Mouse (Mus musculus) kidney, embryonic 15.5 days (tissue): ENCODE data around the gene Gm11555. TPM values are rescaled to one million over a fixed set of nuclear protein-coding genes. Genes with fewer than 3 reads are reported as not detected.

Experiments used
- polyA plus RNA-seq: library from polyadenylated mRNA; unstranded; fragments of >200 nt; fragmentation: Nextera tagmentation; extraction: Ambion mirVana; gene quantifications from 2 replicates; pipeline ENCODE4 v1.2.1, GENCODE M21; 2015

Gm11555 gene
- polyA plus RNA-seq, 1 experiment from 2014 or later = not detected

Other genes starting within 250 kb of the Gm11555 start
- gene Krt12, start 228.0 kb downstream of the Gm11555 start, polyA plus RNA-seq = not detected in 2 replicates
- gene Krt20, start 212.1 kb downstream of the Gm11555 start, polyA plus RNA-seq = 1.2 and 1.7 TPM in 2 replicates
- gene Krt23, start 157.1 kb downstream of the Gm11555 start, polyA plus RNA-seq = 19.9 and 20.3 TPM in 2 replicates
- 0.32 and 0.43 TPM in 2 replicates for gene Krt39, start 128.9 kb downstream of the Gm11555 start, polyA plus RNA-seq
- gene Krt40, start 107.1 kb downstream of the Gm11555 start, polyA plus RNA-seq = not detected in 2 replicates
- gene Krtap3-3, start 99.4 kb downstream of the Gm11555 start, polyA plus RNA-seq = not detected in 2 replicates
- not detected in 2 replicates for gene Krtap3-2, start 93.4 kb downstream of the Gm11555 start, polyA plus RNA-seq
- not detected in 2 replicates for gene Gm11939, start 90.8 kb downstream of the Gm11555 start, polyA plus RNA-seq
- not detected in 2 replicates for gene Krtap3-1, start 83.6 kb downstream of the Gm11555 start, polyA plus RNA-seq
- gene Krtap1-5, start 69.2 kb downstream of the Gm11555 start, polyA plus RNA-seq = not detected in 2 replicates
- gene Krtap1-4, start 66.6 kb downstream of the Gm11555 start, polyA plus RNA-seq = not detected in 2 replicates
- not detected in 2 replicates for gene Krtap1-3, start 58.9 kb downstream of the Gm11555 start, polyA plus RNA-seq
- not detected in 2 replicates for gene Krtap9-3, start 52.1 kb downstream of the Gm11555 start, polyA plus RNA-seq
- not detected in 2 replicates for gene Gm11938, start 46.9 kb downstream of the Gm11555 start, polyA plus RNA-seq
- gene Gm11937, start 40.0 kb downstream of the Gm11555 start, polyA plus RNA-seq = not detected in 2 replicates
- gene Krtap2-4, start 35.4 kb downstream of the Gm11555 start, polyA plus RNA-seq = not detected in 2 replicates
- gene Gm11562, start 29.8 kb downstream of the Gm11555 start, polyA plus RNA-seq = not detected in 2 replicates
- gene Krtap4-1, start 22.0 kb downstream of the Gm11555 start, polyA plus RNA-seq = not detected in 2 replicates
- gene Krtap4-2, start 15.2 kb downstream of the Gm11555 start, polyA plus RNA-seq = not detected in 2 replicates
- not detected in 2 replicates for gene Krtap4-7, start 6.1 kb downstream of the Gm11555 start, polyA plus RNA-seq
- not detected in 2 replicates for gene Gm11563, start 8.7 kb upstream of the Gm11555 start, polyA plus RNA-seq
- not detected in 2 replicates for gene Krtap4-6, start 15.7 kb upstream of the Gm11555 start, polyA plus RNA-seq
- not detected in 2 replicates for gene Gm14190, start 40.5 kb upstream of the Gm11555 start, polyA plus RNA-seq
- gene Gm14180, start 84.1 kb upstream of the Gm11555 start, polyA plus RNA-seq = not detected in 2 replicates
- gene Gm11595, start 122.7 kb upstream of the Gm11555 start, polyA plus RNA-seq = not detected in 2 replicates
- gene Krtap4-8, start 130.5 kb upstream of the Gm11555 start, polyA plus RNA-seq = not detected in 2 replicates
- not detected in 2 replicates for gene Krtap4-9, start 135.0 kb upstream of the Gm11555 start, polyA plus RNA-seq
- gene Gm11596, start 143.2 kb upstream of the Gm11555 start, polyA plus RNA-seq = not detected in 2 replicates
- gene Gm11569, start 148.7 kb upstream of the Gm11555 start, polyA plus RNA-seq = not detected in 2 replicates
- not detected in 2 replicates for gene Gm11554, start 154.2 kb upstream of the Gm11555 start, polyA plus RNA-seq
- gene Krtap4-13, start 159.7 kb upstream of the Gm11555 start, polyA plus RNA-seq = not detected in 2 replicates
- not detected in 2 replicates for gene Gm11564, start 165.4 kb upstream of the Gm11555 start, polyA plus RNA-seq
- gene 2300003K06Rik, start 187.8 kb upstream of the Gm11555 start, polyA plus RNA-seq = not detected in 2 replicates
- not detected in 2 replicates for gene Krtap4-16, start 201.4 kb upstream of the Gm11555 start, polyA plus RNA-seq
- not detected in 2 replicates for gene Gm11568, start 207.7 kb upstream of the Gm11555 start, polyA plus RNA-seq
- gene Gm11559, start 214.2 kb upstream of the Gm11555 start, polyA plus RNA-seq = not detected in 2 replicates
- not detected in 2 replicates for gene Krtap9-1, start 223.2 kb upstream of the Gm11555 start, polyA plus RNA-seq
- gene Gm11567, start 229.0 kb upstream of the Gm11555 start, polyA plus RNA-seq = not detected in 2 replicates